Mouse (Mus musculus) CD4-positive, CD25-positive, alpha-beta regulatory T cell, adult 9 weeks (primary cell): ENCODE results near the gene Spo11. TPM values are rescaled to one million over a fixed set of nuclear protein-coding genes. Genes with fewer than 3 reads are reported as not detected.

Experiments
- polyA plus RNA-seq: library from polyadenylated mRNA; unstranded; fragments of 100-300 nt; shearing (Covaris generic); gene quantifications from one replicate; pipeline ENCODE4 v1.2.1, GENCODE M21; 2017

Gene Spo11
- polyA plus RNA-seq, result 8.0 TPM

GRCm38 (mm10) chr2:172977409-172978130, at the start of gene Spo11:
Spo11 (plus strand) TSS chr2:172977700.

GRCm38 (mm10) chr2:172940003-172940798, 37.3 kb upstream of the Spo11 start, which contains the start of gene Bmp7:
Bmp7 (minus strand) TSS chr2:172940321.

GRCm38 (mm10) chr2:172999630-173000284, 22.3 kb downstream of the Spo11 start, which contains the start of gene Rae1:
Rae1 (plus strand) TSS chr2:173000117.

GRCm38 (mm10) chr2:173020430-173020829, 42.9 kb downstream of the Spo11 start, which contains the start of gene Rbm38:
Rbm38 (plus strand) TSS chr2:173020498.

Other genes with a start within 250 kb of the Spo11 start
- gene Bmp7, start 37.4 kb upstream of the Spo11 start, polyA plus RNA-seq, result 9.6 TPM
- gene Rae1, start 22.4 kb downstream of the Spo11 start, polyA plus RNA-seq, result 46.9 TPM
- 31.5 TPM for gene Rbm38, start 42.8 kb downstream of the Spo11 start, polyA plus RNA-seq
- not detected for gene Ctcfl, start 141.8 kb downstream of the Spo11 start, polyA plus RNA-seq
- gene Pck1, start 175.3 kb downstream of the Spo11 start, polyA plus RNA-seq, result not detected
- gene Zbp1, start 241.2 kb downstream of the Spo11 start, polyA plus RNA-seq, result 234 TPM